Mouse (Mus musculus) small intestine, adult 2 months (tissue): ENCODE measurements at regions not wholly inside any gene's neighbourhood (a gene's known extent, or its start where the extent isn't known, plus 50 kb on each side); places are given as distances from the start of the nearest gene placed in this dataset.

Experiments
- H3K27ac ChIP-seq: fragments of 200-500 bp; 2 replicates; pipeline ENCODE4 v1.5.1; 2012; ENCODE audit warnings: low read depth, low read length, control low read depth, inconsistent platforms; ENCODE audit not compliant: insufficient read depth
- H3K27me3 ChIP-seq: fragments of 200-500 bp; 2 replicates; pipeline ENCODE4 v1.6.1; 2012; ENCODE audit warnings: mild to moderate bottlenecking, moderate library complexity, low read length, inconsistent platforms; ENCODE audit not compliant: control insufficient read depth, insufficient read depth
- H3K36me3 ChIP-seq: fragments of 200-500 bp; 2 replicates; pipeline ENCODE4 v1.6.1; 2012; ENCODE audit warnings: mild to moderate bottlenecking, low read length, control low read depth, inconsistent platforms; ENCODE audit not compliant: control insufficient read depth, insufficient read depth
- H3K4me1 ChIP-seq: fragments of 200-500 bp; 2 replicates; pipeline ENCODE4 v1.6.1; 2012; ENCODE audit warnings: low read length, inconsistent platforms, mixed read lengths; ENCODE audit not compliant: control insufficient read depth, insufficient read depth, insufficient read length
- H3K4me3 ChIP-seq: fragments of 200-500 bp; 2 replicates; pipeline ENCODE4 v1.5.1; 2012; ENCODE audit warnings: low read depth, mild to moderate bottlenecking, control low read depth, inconsistent platforms, low read length, moderate library complexity
- CTCF ChIP-seq: fragments of 200-500 bp; IDR thresholded peaks from 2 replicates; pipeline ENCODE4 v1.5.1; 2012; ENCODE audit warnings: low read depth, mild to moderate bottlenecking, control low read depth, inconsistent platforms, low read length, moderate library complexity, mixed read lengths; ENCODE audit not compliant: insufficient replicate concordance, insufficient read length; ENCODE audit errors: extremely low read depth
- POLR2A ChIP-seq: fragments of 200-500 bp; IDR thresholded peaks from 2 replicates; pipeline ENCODE4 v1.6.1; 2012; ENCODE audit warnings: low read depth, mild to moderate bottlenecking, control low read depth, inconsistent platforms, low read length, moderate library complexity
- WGBS: fragments of 180-500 bp; shearing (Covaris S2); methylation state at CpG from one replicate; pipeline ENCODE4 v1.1.7; 2018; 5-methylcytosine and 5-hydroxymethylcytosine counted together

GRCm38 (mm10) chr14:76935453-76935852, 101.1 kb upstream of the Ccdc122 start:
- Histone ChIP-seq H3K4me3 (no peak overlapping the region), H3K27me3 (no peaks in the 10 kb centered on the region), H3K4me1 (peaks cover 2% of the 10 kb centered on the region; the same call in 1 of the 2 replicates), H3K27ac (no peak overlapping the region), H3K36me3 (no peaks in the 10 kb centered on the region)
- 92% methylated on average over 2 of the region's 2 CpGs for WGBS
- TF ChIP-seq POLR2A (no peak), CTCF (no peak)

GRCm38 (mm10) chr14:76932890-76933289, 103.7 kb upstream of the Ccdc122 start:
- H3K27me3 ChIP-seq: no peaks in the 10 kb centered on the region
- H3K36me3 ChIP-seq: no peaks in the 10 kb centered on the region
- H3K27ac ChIP-seq: no peak overlapping the region
- H3K4me3 ChIP-seq: no peak overlapping the region
- WGBS: 91% methylated on average over 6 of the region's 6 CpGs
- TF ChIP-seq POLR2A (no peak), CTCF (no peak)
- H3K4me1 ChIP-seq: peaks cover 2% of the 10 kb centered on the region; the same call in 1 of the 2 replicates

- H3K27me3 ChIP-seq: no peaks in the 10 kb centered on the region
- WGBS: 87% methylated on average over 1 of the region's 1 CpGs
- peaks cover 2% of the 10 kb centered on the region; the same call in 1 of the 2 replicates for H3K4me1 ChIP-seq
- H3K36me3 ChIP-seq: no peaks in the 10 kb centered on the region
- H3K4me3 ChIP-seq: no peak overlapping the region
- H3K27ac ChIP-seq: peak overlapping the region; percentile 27; the same call in 1 of the 2 replicates
- no peak for TF ChIP-seq POLR2A
- TF ChIP-seq CTCF: no peak
Observed at GRCm38 (mm10) chr14:76931398-76931797, 105.2 kb upstream of the Ccdc122 start.

- 58% methylated on average over 3 of the region's 3 CpGs for WGBS
- TF ChIP-seq POLR2A (no peak), CTCF (no peak)
Observed at GRCm38 (mm10) chr14:76929562-76929961, 107.0 kb upstream of the Ccdc122 start.

GRCm38 (mm10) chr14:76928706-76929105, 107.9 kb upstream of the Ccdc122 start:
- TF ChIP-seq CTCF (no peak), POLR2A (no peak)
- H3K4me1 ChIP-seq: peaks cover 2% of the 10 kb centered on the region; the same call in 1 of the 2 replicates
- H3K36me3 ChIP-seq: no peaks in the 10 kb centered on the region
- H3K4me3 ChIP-seq: no peak overlapping the region
- WGBS: 82% methylated on average over 3 of the region's 3 CpGs
- no peaks in the 10 kb centered on the region for H3K27me3 ChIP-seq
- no peak overlapping the region for H3K27ac ChIP-seq

More at GRCm38 (mm10) chr14:76929562-76929961, 107.0 kb upstream of the Ccdc122 start:
- no peaks in the 10 kb centered on the region for H3K27me3 ChIP-seq
- no peak overlapping the region for H3K27ac ChIP-seq
- H3K4me1 ChIP-seq: peaks cover 2% of the 10 kb centered on the region; the same call in 1 of the 2 replicates
- H3K36me3 ChIP-seq: no peaks in the 10 kb centered on the region
- no peak overlapping the region for H3K4me3 ChIP-seq

GRCm38 (mm10) chr14:76927245-76927806, 109.2 kb upstream of the Ccdc122 start:
- TF ChIP-seq POLR2A: no peak
- TF ChIP-seq CTCF: no peak
- H3K4me1 ChIP-seq: peaks cover 2% of the 10 kb centered on the region; the same call in 1 of the 2 replicates
- 79% methylated on average over 5 of the region's 5 CpGs for WGBS
- no peaks in the 10 kb centered on the region for H3K36me3 ChIP-seq
- no peak overlapping the region for H3K27ac ChIP-seq
- H3K4me3 ChIP-seq: no peak overlapping the region
- no peaks in the 10 kb centered on the region for H3K27me3 ChIP-seq

- 92% methylated on average over 7 of the region's 7 CpGs for WGBS
- Histone ChIP-seq H3K4me1 (peaks cover 2% of the 10 kb centered on the region; the same call in 1 of the 2 replicates), H3K27me3 (no peaks in the 10 kb centered on the region), H3K4me3 (no peak overlapping the region), H3K27ac (no peak overlapping the region), H3K36me3 (no peaks in the 10 kb centered on the region)
- no peak for TF ChIP-seq CTCF
- TF ChIP-seq POLR2A: no peak
Observed at GRCm38 (mm10) chr14:76926416-76926815, 110.2 kb upstream of the Ccdc122 start.

GRCm38 (mm10) chr14:76922399-76922939, 114.1 kb upstream of the Ccdc122 start:
- H3K36me3 ChIP-seq: no peaks in the 10 kb centered on the region
- 74% methylated on average over 6 of the region's 6 CpGs for WGBS
- no peak overlapping the region for H3K27ac ChIP-seq
- no peak for TF ChIP-seq POLR2A
- no peak for TF ChIP-seq CTCF
- H3K4me1 ChIP-seq: no peaks in the 10 kb centered on the region
- no peaks in the 10 kb centered on the region for H3K27me3 ChIP-seq
- H3K4me3 ChIP-seq: no peak overlapping the region
